Mouse (Mus musculus): ENCODE data around the gene Ctsd. TPM values are rescaled to one million over a fixed set of nuclear protein-coding genes. Genes with fewer than 3 reads are reported as not detected.
"Not testable (repeated sequence)": the region's sequence is repeated elsewhere in the genome, so short reads cannot be mapped to it uniquely, and the experiment has no call there.

Ctsd gene
- total RNA-seq (2021): 100 to 1,000 TPM; 330 to 388 TPM
- long read RNA-seq, experiment 1, transcript Ctsd-202 (9 exons, 2,127 nt): major isoform, 543 of 679 reads
- long read RNA-seq, experiment 1, partial matches to known transcripts: 70 of 679 reads
- long read RNA-seq, experiment 1, other reads (novel, unspliced or antisense): 66 of 679 reads
- long read RNA-seq, experiment 2, transcript Ctsd-202 (9 exons, 2,127 nt): major isoform, 498 of 629 reads
- long read RNA-seq, experiment 2, partial matches to known transcripts: 64 of 629 reads
- long read RNA-seq, experiment 2, other reads (novel, unspliced or antisense): 66 of 629 reads

DNA sequence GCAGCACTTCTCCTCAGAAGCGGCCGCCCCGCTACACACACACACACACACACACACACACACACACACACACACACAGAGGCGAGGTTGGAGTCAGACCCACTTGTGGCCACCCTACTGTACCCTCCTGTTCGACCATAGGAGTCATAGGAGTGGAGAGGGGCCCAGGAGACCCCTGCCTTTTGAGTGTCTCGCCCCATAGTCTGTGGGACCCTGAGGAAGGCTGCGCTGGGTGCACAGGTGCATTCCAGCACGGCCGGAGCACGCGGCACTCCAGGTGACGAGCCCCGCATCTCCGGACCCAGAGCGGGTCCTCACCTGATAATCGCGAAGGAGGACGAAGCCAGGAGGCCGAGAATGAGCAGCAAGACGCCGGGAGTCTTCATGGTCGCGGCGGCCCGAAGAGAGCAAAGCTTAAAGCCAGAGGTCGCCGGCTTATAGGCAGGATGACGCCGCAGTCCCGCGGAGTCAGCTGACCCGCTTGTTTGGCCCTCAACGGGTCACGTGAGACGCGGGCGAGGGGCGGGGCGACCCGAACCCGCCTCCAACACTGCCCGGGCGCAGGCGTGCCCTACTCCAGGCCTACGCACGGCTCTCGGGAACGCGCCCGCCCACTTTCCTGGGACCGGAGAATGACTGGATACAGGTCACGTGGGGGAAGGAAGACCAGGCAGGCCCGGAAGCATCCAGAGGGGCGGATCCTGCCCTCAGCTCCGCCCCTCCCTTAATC is at the start of gene Ctsd:
TSS of gene Ctsd (minus strand) at position 620 of the 730 bp plus-strand sequence.
- DNase-seq: peak; percentile 97 to 98
- intact Hi-C loops (cut with DNase I): no loop called here

DNA sequence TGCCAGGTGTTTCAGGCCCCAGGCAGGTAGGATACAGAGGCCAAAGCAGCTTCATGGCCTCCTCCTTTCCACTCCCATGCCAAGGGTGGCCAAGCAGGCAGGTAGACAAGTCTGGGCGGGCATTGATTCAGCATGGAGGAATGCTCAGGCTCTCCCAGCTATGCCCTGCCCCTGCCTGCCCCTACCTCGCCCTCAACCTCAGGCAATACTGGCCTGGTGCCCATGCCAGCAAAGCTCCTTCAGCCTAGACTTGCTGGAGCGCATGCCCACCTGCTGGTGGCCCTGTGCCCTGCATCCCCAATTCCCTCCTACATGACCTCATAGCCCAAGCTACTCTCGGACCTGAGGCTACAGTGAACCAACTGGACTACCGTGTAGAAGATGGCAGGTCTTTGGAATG is 49.5 kb upstream of the Ctsd start:
- no peak for DNase-seq
- intact Hi-C loops (cut with DNase I): no loop called here

DNA sequence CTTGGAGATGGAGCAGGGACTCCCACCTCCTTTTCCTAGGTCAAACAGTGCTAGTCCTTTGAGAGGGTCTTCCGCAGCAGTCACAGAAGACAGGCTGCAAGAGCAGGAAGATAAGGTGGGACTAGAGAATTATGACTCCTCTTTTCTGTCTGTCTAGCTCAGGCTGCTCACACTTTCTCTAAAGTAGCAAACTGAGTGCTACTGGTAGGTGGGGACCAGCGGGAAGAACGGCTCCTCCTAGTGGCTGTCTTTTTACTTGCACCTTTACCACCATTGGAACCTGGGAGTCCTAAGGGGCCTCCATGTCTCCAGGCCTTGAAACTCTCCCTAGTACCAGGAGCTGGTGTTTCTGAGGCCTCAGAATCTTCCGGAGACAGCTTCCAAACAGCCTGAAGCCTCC is 47.7 kb upstream of the Ctsd start:
- intact Hi-C loops (cut with DNase I): no loop called here
- DNase-seq: peak in 1 of 2 experiments; percentile 48

DNA sequence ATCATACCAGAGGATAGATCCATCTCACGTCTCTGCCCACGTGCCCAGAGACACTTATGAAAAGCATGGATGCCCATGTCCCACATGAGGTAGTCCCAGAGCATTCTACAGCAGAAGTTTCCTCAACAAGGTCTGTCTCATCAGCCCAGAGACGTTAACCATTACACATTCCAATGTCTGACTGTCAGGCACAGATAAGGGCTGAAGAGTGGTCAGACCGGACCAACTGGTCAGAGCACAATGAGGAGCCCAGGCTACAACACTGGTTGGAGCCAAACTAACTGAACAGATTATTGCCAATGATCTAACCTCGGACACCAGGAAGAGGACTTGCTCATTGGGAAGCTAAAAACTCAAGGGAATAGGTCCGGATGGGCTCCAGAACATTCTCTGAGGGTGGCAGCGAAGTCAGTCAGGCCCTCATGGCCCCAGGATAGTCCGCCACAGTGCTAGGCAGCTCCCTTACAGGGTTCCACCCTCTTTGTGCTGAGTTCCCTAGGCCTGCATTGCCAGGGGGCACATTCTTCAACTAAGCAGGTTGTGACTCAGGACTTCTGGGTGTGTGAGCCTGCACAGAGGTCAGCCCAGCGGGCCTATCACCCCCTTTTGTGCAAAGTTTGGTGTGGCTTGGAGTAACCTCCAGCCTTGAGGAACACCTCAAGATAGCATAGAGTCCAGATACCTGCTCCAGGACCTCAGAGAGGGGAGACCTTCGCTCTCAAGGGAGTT is 46.5 kb upstream of the Ctsd start, which contains the start of gene Syt8:
TSS of gene Syt8 (plus strand) at position 714 of the 729 bp plus-strand sequence.
- intact Hi-C loops (cut with DNase I): loop anchor here (5.0 kb wide), 1 partner anchor 42 kb away; no protein-coding TSS in a partner anchor
- no peak for DNase-seq

DNA sequence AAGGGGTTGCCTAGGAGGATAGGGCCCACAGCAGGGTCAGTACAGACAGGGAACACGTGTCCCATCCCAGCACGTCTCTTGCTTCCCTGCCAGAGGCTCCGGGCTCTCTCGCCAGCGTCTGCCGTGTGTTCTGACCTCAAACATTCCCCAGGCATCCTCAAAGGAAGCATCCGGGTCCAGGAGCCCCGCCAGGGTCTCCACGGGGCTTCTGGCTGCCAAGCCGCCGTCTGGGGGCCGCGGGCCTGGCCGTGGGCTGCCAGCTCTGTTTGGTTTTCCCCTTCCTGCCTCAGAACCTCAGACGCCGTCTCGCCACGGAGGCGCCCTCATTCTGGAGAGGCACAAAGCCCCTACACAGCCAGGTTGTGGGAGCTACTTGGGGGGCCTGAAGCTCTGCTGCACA is 45.8 kb upstream of the Ctsd start:
- intact Hi-C loops (cut with DNase I): loop anchor here (1.0 to 5.0 kb wide), 2 partner anchors 41 to 100 kb away; no protein-coding TSS in a partner anchor
- no peak for DNase-seq

DNA sequence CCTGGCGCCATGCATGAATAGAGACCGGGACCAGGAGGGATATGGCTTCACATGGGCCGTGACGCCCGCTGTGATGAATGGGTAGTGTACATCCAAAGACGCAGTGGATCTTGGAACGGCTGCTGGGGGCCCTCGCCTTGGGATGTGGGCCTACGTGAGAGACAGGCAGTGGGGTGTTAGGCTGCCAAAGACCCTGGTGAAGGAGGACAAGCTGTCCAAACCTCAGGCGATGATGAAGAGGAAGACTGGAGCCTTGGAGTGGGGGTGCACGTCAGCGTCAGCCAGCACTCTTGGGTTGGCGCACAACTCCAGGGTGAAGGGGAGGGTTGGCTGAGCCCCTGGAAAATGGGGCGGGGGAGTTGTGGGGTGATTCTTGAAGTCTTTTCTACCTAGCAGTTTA is 43.3 kb upstream of the Ctsd start:
- intact Hi-C loops (cut with DNase I): loop anchor here (5.0 kb wide), 1 partner anchor 39 kb away; no protein-coding TSS in a partner anchor
- DNase-seq: no peak

DNA sequence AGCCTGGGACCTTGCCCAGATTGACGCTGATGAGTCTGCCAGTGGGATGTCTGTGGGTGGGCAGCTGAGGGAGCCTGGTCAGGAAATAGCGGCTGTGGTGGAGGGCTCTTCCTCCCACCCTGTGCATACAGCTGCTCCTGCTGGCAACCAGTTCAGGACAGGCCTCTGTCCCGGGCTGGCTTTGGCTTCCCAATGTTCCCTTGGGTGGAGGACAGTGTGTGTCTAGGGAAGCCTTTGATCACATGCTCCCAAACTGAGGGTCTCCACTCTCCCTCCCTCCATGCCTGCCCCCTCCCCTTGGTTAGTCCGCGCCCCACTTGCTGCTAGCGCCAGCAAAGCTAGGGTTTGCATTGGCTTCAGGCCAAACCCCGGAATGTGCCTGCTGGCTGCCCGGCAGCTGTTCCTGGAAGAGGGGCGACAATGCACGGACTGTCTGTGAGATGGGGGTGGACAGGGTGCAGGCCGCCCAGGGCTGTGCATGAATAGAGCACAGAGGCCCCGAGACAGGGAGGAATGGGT is 42.4 kb upstream of the Ctsd start:
- DNase-seq: peak in 1 of 2 experiments; percentile 26
- intact Hi-C loops (cut with DNase I): loop anchor here (5.0 kb wide), 1 partner anchor 38 kb away; no protein-coding TSS in a partner anchor

DNA sequence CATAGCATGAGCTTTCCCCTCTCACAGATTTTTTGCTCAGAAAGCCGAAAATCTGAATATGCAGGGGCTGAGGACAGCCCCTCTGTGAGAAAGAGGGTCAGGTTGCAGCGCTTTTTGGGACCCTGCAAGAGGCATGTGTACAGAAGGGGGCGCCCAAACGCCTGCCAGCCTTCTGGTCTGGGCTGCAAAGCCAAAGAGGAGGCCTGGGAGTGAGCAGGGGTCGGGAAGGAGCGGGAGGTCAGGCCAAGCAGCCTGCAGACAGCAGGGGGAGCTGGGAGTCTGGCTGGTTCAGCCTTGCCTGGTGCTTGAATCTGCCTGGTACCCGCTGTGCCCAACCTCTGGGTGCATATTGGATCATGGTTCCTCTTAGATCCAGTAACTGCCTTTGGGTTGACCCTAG is 40.4 kb upstream of the Ctsd start:
- DNase-seq: no peak
- intact Hi-C loops (cut with DNase I): no loop called here

DNA sequence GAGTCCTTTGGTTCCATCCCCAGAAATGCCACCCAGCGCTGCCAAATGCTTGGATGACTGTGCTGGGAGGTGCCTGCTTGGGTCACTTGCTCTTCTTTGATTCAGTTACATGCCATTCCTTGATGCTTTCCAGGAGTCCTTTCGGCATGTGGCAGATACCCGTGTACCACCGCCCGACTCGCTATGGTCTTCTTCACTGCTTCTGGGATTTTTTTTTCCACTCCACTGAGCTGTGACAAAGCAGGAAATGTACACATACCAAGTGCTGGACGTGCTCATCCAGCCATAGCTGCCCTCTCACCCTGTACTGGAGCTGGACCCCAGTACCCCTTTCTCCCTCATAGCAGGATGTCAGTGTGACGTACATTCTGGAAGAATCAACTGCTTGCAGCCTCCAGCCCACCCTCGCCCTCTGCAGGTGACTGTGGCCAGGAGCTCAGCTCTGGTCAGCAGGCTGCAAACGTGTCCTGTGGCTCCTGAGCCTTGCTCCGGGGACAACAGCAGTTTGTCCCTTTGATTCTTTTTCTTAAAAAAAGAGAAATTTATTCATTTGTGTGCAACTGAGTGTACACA is 37.9 kb upstream of the Ctsd start:
- intact Hi-C loops (cut with DNase I): loop anchor here (2.0 kb wide), 1 partner anchor 91 kb away; no protein-coding TSS in a partner anchor
- peak in 1 of 2 experiments; percentile 27 for DNase-seq

DNA sequence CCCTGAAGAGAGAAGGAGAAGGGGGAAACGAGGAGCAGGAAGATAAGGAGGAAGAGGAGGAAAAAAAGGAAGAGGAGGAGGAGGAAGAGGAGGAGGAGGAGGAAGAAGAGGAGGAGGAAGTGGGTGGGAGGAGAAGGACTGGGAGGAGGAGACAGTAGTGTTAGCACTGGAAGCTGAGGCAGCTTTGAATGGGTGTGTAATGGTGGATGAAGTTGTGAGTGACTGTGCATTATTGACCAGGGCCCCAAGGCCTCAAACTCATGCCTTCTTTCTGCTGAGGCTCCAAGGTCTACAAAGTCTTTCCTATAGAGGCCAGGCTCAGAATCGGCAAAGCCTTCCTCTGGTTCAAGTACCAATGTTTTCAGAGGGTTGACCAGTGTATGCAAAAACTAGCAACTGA is 34.0 kb upstream of the Ctsd start:
- no peak for DNase-seq
- intact Hi-C loops (cut with DNase I): no loop called here

DNA sequence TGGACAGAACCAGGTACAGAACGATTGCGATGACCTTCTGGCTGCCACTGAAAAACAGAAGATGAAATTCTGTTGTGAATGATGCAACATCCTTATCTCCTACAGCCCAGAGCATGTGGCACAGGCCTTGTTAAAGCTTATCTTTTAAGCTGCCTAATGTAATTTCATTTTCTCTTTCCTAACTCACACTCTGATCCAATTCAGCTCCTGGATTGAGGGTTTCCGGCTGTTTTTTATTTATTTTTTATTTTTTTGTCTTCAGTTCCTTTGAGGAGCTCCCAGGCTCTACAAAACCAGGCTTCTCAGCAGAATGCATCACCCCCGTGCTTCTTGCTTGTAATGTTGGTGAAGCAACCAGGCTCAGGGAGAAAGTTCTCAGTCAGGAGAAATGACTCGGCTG is 32.0 kb upstream of the Ctsd start:
- DNase-seq: no peak

DNA sequence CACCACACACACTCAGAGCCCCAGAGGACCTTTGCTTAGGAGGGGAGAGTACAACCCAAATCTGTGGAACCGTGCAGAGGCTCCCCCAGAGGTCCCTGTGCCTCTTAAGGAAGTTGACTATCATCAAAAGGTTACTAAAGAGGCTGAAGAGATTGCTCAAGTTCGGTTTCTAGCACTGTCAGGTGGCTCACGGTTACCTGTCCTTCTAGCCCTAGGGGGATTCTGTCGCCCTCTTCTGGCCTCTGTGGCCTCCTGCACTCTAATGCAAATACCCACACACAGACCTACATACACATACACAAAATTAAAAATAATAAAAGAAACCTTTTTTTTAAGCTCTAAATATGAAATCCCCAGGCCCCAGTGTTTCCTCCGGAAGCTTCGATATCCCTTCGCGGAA is 30.8 kb upstream of the Ctsd start:
- intact Hi-C loops (cut with DNase I): no loop called here
- no peak for DNase-seq

More for the DNA sequence above, 32.0 kb upstream of the Ctsd start:
- intact Hi-C loops (cut with DNase I): no loop called here

DNA sequence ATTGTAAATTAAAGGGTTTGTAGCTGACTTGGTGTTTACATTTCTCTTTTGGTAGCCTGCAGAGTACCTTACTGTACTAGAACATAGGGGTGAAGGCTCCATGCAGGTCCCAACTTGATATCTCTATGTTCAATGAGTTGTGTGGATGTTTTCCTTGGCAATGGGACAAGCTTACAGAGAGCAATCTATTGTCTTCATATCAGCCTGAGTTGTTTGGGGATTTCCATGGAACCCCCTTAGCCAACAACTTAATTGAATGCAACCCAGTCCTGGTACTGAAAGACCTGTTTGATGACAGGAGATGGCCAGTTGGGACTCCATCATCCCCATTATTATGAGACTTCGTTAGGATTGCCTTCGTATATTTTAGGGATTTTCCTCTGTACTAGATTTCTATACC is 30.2 kb upstream of the Ctsd start:
- intact Hi-C loops (cut with DNase I): no loop called here
- DNase-seq: no peak

DNA sequence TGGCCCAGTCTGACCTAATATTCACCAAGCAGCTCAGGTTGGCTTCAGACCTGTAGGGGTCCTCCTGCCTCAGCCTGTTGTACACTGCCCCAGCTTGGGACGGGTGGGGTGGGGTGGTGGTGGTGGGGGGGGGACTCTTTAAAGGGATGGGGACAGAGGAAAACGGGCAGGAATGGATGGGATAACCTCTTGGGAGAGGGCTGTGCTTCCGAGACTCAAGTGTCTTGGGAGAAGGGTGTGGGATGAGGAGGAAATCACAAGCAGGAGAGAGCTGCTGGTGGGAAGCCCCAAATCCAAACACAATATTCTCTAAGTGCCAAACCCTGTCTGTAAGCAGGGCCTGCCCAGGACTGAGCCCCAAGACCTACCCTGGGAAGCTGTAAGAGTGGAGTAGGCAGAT is 28.4 kb upstream of the Ctsd start:
- intact Hi-C loops (cut with DNase I): no loop called here
- DNase-seq: no peak

DNA sequence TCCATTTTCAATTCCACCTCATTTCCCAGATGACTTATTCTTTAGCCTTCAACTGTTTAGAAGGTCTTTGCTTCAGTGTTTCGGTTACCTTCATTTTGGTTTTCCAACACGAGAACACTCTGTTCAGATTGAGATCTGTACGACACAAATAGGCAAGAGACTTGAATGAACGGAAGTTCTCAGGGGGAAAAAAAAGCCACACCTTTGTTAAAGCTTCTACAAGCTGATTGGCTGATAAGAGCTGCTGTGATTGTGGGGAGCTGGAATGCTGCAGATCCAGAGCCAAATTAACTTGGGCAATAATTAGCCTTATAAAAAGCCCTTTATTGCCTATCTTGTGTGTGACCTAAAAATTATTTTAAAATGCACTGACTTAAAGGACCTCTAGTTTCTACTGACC is 27.5 kb upstream of the Ctsd start:
- DNase-seq: no peak
- intact Hi-C loops (cut with DNase I): no loop called here

DNA sequence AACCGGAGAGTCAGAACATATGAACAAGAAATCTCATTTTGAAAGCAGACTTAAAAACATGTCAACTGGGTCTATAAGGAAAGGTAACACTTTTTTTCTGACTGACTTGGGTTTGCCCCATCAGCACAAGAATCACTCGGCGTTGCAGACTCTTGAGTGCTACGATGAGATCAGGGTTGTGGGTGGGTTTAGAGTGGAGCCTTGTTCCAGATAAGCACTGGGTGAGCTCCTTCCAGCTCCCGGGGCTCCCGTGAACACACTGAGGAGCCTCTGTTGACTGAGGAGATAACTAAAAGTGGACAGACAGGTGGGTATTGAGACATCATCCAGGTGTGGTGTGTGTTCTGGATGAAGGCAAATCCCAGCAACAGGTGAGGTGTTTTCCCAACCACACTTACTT is 25.4 kb upstream of the Ctsd start:
- intact Hi-C loops (cut with DNase I): no loop called here
- no peak for DNase-seq

DNA sequence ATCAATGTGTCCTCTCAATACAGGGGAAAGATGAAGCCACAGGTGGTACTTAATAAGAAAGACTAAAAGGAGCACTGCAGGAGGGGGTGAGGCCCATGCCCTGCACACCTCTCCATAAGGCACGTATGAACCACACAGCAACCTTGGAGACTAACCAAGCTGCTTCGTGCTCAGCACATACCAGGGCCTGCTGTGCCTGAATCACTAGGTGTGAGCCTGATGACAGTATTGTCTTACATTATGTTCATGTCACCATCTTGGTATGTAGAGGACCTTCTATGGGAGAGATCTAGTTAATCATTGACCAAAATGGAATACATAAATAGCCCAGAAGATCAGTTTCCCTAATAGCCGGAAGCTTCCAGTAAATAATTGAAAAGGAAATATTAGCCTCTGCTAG is 21.8 kb upstream of the Ctsd start:
- DNase-seq: no peak
- intact Hi-C loops (cut with DNase I): no loop called here

DNA sequence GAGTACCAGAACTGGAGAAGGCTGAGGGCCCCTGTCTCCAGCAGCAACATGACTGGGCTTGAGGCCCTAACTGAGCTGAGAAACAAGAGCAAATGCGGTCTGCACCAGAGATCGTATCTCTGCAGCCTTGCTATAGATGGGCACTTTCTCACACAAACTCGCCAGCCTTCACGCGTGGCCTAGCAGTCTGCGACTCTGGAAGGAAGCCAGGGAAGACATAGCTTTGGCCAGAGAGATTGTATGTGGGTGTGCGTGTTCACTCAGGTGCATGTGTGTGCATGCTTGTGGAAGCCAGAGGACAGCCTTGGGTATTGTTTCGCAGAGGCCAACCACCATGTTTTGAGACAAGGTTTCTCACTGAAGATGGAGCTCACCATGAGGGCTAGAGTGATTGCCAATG is 20.8 kb upstream of the Ctsd start:
- intact Hi-C loops (cut with DNase I): no loop called here
- DNase-seq: no peak

DNA sequence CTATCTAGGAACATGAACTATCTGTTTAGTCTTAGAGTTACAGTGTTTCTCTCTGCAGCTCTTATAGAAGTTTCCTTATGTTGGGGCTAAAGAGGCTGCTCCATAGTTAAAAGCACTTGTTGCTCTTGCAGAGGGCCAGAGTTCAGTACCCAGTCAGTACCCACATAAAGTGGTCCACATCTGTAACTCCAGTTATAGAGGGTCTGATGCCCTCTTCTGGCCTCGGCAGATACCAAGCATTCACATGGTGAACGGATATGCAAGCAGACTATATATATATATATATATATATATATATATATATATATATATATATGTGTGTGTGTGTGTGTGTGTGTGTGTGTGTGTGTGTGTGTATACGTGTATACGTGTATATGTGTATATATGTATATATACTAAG is 20.1 kb upstream of the Ctsd start:
- DNase-seq: no peak
- intact Hi-C loops (cut with DNase I): no loop called here

DNA sequence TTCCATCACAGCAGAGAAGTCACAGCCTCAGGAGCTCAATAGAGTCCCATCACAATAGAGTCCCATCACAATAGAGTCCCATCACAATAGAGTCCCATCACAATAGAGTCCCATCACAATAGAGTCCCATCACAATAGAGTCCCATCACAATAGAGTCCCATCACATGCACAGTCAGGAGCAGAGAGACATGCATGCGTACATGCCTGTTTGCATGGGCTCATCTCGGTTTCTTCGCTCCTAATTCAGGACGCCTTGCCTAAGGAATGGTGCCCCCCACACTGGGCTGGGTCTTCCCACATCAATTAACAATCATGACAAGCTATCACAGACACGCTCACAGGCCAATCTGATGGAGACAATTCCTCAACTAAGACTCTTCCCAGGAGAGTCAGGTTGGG is 17.3 kb upstream of the Ctsd start:
- intact Hi-C loops (cut with DNase I): not testable (repeated sequence)

DNA sequence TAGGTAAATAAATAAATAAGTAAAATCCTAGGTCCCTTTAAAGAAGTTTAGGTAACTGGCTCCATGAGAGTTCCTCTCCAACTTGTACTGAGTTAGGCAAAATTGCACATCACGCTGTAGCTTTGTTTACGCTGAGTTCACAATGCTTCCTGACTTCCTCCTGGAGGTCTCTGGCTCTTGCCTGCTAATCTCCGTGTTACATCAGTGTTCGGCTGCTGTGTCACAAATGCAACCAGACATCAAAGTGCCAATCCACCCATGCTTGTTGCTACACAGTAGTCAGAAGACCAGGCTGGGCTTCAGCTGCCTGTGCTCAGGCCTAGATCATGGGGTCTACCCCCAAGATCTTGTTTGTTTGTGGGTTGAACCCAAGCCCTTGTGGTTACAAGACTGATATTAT is 15.8 kb upstream of the Ctsd start:
- DNase-seq: no peak

More for the DNA sequence above, 17.3 kb upstream of the Ctsd start:
- DNase-seq: not testable (repeated sequence)

More for the DNA sequence above, 15.8 kb upstream of the Ctsd start:
- intact Hi-C loops (cut with DNase I): no loop called here

Data from gastrocnemius, postnatal 36 days (tissue).